Comparison of ENCODE assay signal across 9 mouse cellular contexts in genomic region chr2:152753944-152754711, GRCm38 (mm10). TPM values are rescaled to one million over a fixed set of nuclear protein-coding genes. Genes with fewer than 3 reads are reported as not detected.
A peak's percentile ranks its signal among the peaks of the same experiment; 100 is the strongest.
DNase-seq lines count a peak whose midpoint lies in the region; ATAC-seq and TF ChIP-seq lines count a peak whose summit lies in the region.
"Had no signal": no experiment of that assay in that cellular context is flagged by ENCODE, and none has a peak within 500 bp of the region (broad histone marks: within the 10 kb centered on the region; RNA-seq: fewer than 3 reads in every experiment).

Gene Cox4i2 (plus strand): TSS chr2:152754173.

- WGBS in forebrain, embryonic 16.5 days = 3% methylated on average over 30 of the region's 30 CpGs
- 8% methylated on average over 29 of the region's 30 CpGs for WGBS in hindbrain, postnatal 0 days

- no peak within 1 kb of the TSS; the same call in 1 of the 2 replicates for H3K4me3 ChIP-seq in forebrain, embryonic 16.5 days (replicated peaks; ENCODE audit: low read length)
- H3K4me3 ChIP-seq in hindbrain, postnatal 0 days (ENCODE audit: low read length) = peak within 1 kb of the TSS; percentile 18
- H3K4me3 ChIP-seq: myocyte had no signal

- peaks cover 12% of the 10 kb centered on the region; the same call in 1 of the 2 replicates for H3K4me1 ChIP-seq in forebrain, embryonic 16.5 days (replicated peaks; ENCODE audit: control insufficient read depth, insufficient read depth, low read length)
- 0 out of 2 replicates have a peak, but pooled peaks cover 4% of the 10 kb centered on the region for H3K4me1 ChIP-seq in hindbrain, postnatal 0 days (ENCODE audit: insufficient read depth, low read length)

- no peak within 1 kb of the TSS for H3K27ac ChIP-seq in forebrain, embryonic 16.5 days (ENCODE audit: low read length)
- no peak within 1 kb of the TSS for H3K27ac ChIP-seq in hindbrain, postnatal 0 days

- H3K9me3 ChIP-seq in forebrain, embryonic 16.5 days (ENCODE audit: control insufficient read depth, low read length) = no peaks in the 10 kb centered on the region
- no peaks in the 10 kb centered on the region for H3K9me3 ChIP-seq in hindbrain, postnatal 0 days (ENCODE audit: low read length)

- peak; percentile 52 for DNase-seq in embryo, embryonic 11 days
- no peak for DNase-seq in hindbrain, postnatal 0 days (ENCODE audit: low spot score)
- DNase-seq in lung, postnatal 14 days = peak; percentile 42
- peak; percentile 47 to 60 for DNase-seq in thymus, postnatal 36 days
- DNase-seq in cerebellum, adult 11 months = no peak
- DNase-seq in frontal cortex, postnatal 10 days (ENCODE audit: low spot score in 2 of 2) = no peak
- DNase-seq in cerebellum, adult 8-10 months = no peak

- H3K4me2 ChIP-seq in forebrain, embryonic 16.5 days (ENCODE audit: low read length) = peak within 1 kb of the TSS; percentile 42
- H3K4me2 ChIP-seq in hindbrain, postnatal 0 days (ENCODE audit: low read depth, low read length) = peak within 1 kb of the TSS; percentile 48

- no peaks in the 10 kb centered on the region for H3K27me3 ChIP-seq in forebrain, embryonic 16.5 days (replicated peaks; ENCODE audit: control insufficient read depth, insufficient read depth, low read length)
- no peaks in the 10 kb centered on the region for H3K27me3 ChIP-seq in hindbrain, postnatal 0 days (ENCODE audit: insufficient read depth, low read length)

- H3K9ac ChIP-seq in forebrain, embryonic 16.5 days (replicated peaks; ENCODE audit: low read depth, low read length) = no peak within 1 kb of the TSS; the same call in 1 of the 2 replicates
- 0 out of 2 replicates have a peak within 1 kb of the TSS, but pooled peaks have one; percentile 2 for H3K9ac ChIP-seq in hindbrain, postnatal 0 days (replicated peaks; ENCODE audit: low read length)

- ATAC-seq in forebrain, embryonic 16.5 days = no peak; the same call in 1 of the 2 replicates
- no peak for ATAC-seq in hindbrain, postnatal 0 days

- no peak for TF ChIP-seq CTCF in hindbrain, postnatal 0 days (IDR thresholded peaks at IDR 0.05; ENCODE audit: low read depth)

- no peaks in the 10 kb centered on the region for H3K36me3 ChIP-seq in forebrain, embryonic 16.5 days (ENCODE audit: control insufficient read depth, insufficient read depth)
- H3K36me3 ChIP-seq in hindbrain, postnatal 0 days (ENCODE audit: insufficient read depth, low read length) = no peaks in the 10 kb centered on the region

RNA-seq across cellular contexts. Expression of gene Cox4i2, which starts in this region (rescaled TPM):
- 4.7 and 6.0 TPM in 2 replicates for polyA plus RNA-seq in forebrain, embryonic 16.5 days (2015; fragmentation: Nextera tagmentation; extraction: Ambion mirVana)
- 2.1 and 7.1 TPM in 2 replicates for total RNA-seq in hindbrain, postnatal 0 days (2014; rRNA removed)
- polyA plus RNA-seq in hindbrain, postnatal 0 days (2015; fragmentation: Nextera tagmentation; extraction: Ambion mirVana) = 4.8 and 6.1 TPM in 2 replicates
- polyA plus RNA-seq: myocyte had no signal

Comparison
In these comparisons a context has a peak if more than half of its experiments do, and no peak if none do; other contexts are left out.
1. DNase-seq: peak in embryo, embryonic 11 days (single experiment), lung, postnatal 14 days (single experiment) and thymus, postnatal 36 days (2 of 2); none in hindbrain, postnatal 0 days (single experiment), cerebellum, adult 11 months (single experiment), frontal cortex, postnatal 10 days (0 of 2) and cerebellum, adult 8-10 months (single experiment).